Mouse (Mus musculus) cerebellum, adult 2 months (tissue): Measurements from ENCODE around the gene Grifin. TPM values are rescaled to one million over a fixed set of nuclear protein-coding genes. Genes with fewer than 3 reads are reported as not detected.

Source experiments
- DNase-seq, 2 experiments: peaks; one replicate each; pipeline ENCODE4 v3.0.0; 2021
- H3K27ac ChIP-seq: fragments of 200-500 bp; 2 replicates; pipeline ENCODE4 v1.5.1; 2012; ENCODE audit warnings: low read length, control low read depth, inconsistent platforms; ENCODE audit not compliant: insufficient read depth
- H3K27me3 ChIP-seq: fragments of 200-500 bp; 2 replicates; pipeline ENCODE4 v1.6.1; 2012; ENCODE audit warnings: inconsistent platforms, mild to moderate bottlenecking, low read length, moderate library complexity; ENCODE audit not compliant: control insufficient read depth, insufficient read depth
- H3K4me1 ChIP-seq: fragments of 200-500 bp; 2 replicates; pipeline ENCODE4 v1.6.1; 2011; ENCODE audit warnings: low read length; ENCODE audit not compliant: control insufficient read depth, insufficient read depth
- H3K4me3 ChIP-seq: fragments of 200-500 bp; replicated peaks from 2 replicates; pipeline ENCODE3; 2011; ENCODE audit warnings: mild to moderate bottlenecking, low read depth, low read length, control low read depth; ENCODE audit not compliant: insufficient read depth
- CTCF ChIP-seq: fragments of 200-500 bp; IDR thresholded peaks from 2 replicates; pipeline ENCODE4 v1.5.1; 2011; ENCODE audit warnings: low read depth, mild to moderate bottlenecking, control low read depth, low read length, moderate library complexity, borderline replicate concordance; ENCODE audit not compliant: insufficient read depth
- POLR2A ChIP-seq: fragments of 200-500 bp; IDR thresholded peaks from 2 replicates; pipeline ENCODE4 v1.6.1; 2011; ENCODE audit warnings: low read length, control low read depth, borderline replicate concordance; ENCODE audit not compliant: insufficient read depth
- WGBS: fragments of 180-500 bp; shearing (Covaris S2); methylation state at CpG from one replicate; pipeline ENCODE4 v1.1.7; 2018; 5-methylcytosine and 5-hydroxymethylcytosine counted together
- polyA plus RNA-seq: library from polyadenylated mRNA; depleted of rRNA; stranded (reverse); fragments of >200 nt; gene quantifications from 2 replicates; pipeline ENCODE4 v1.2.3, GENCODE M21; 2012

The Grifin gene
- polyA plus RNA-seq, 1 experiment, result 0.82 TPM

DNA sequence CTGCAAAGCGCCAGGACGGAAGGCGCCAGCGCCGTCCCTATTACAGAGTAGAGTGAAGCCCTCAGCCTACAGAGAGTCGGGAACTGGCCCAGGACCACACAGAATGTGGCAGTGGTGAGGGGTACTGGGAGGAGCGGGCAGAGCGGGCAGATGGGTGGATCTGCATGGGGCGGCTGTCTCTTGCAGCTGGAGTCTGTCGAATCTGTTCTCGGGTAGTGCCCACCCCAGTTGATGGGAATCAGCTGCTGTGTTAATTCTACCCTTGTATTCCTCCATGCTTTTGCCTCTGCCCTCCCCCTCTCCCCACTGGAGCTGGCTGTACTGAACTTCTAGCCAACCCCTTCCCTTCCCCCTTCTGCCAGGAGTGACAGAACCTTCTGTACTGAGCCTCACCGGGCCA is 36.8 kb upstream of the Grifin start:
- H3K4me3 ChIP-seq, result no peak overlapping the region
- no peaks in the 10 kb centered on the region for H3K4me1 ChIP-seq
- TF ChIP-seq CTCF (no peak), POLR2A (no peak)
- no peak for DNase-seq
- H3K27me3 ChIP-seq, result no peaks in the 10 kb centered on the region; the same call in 1 of the 2 replicates
- H3K27ac ChIP-seq, result no peak overlapping the region
- WGBS, result 10% methylated on average over 12 of the region's 12 CpGs

DNA sequence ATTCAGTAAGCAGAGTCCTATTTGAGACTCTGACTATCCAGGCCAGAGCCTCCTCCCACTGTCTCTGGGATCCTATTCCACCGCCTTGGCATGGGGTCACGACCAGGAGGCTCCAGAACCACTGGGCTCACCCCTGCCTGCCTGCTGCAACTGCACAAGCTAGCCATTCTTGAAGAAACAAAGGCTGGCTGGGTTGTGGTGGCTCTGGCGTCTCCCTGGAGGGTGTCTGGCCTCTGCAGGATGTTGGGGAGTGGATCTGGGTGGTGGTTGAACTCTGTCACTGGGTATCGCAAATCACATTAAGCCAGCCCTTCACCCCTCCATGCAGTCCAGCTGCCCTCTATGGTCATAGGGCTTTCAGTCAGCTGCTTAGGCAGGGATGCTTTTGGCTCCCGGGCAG is 35.1 kb upstream of the Grifin start:
- Histone ChIP-seq H3K4me3 (no peak overlapping the region), H3K27ac (no peak overlapping the region), H3K27me3 (no peaks in the 10 kb centered on the region), H3K4me1 (no peaks in the 10 kb centered on the region; the same call in 1 of the 2 replicates)
- DNase-seq, result no peak
- WGBS, result 74% methylated on average over 5 of the region's 5 CpGs
- TF ChIP-seq POLR2A, result no peak
- TF ChIP-seq CTCF, result no peak

GRCm38 (mm10) chr5:140597787-140598186 is 32.9 kb upstream of the Grifin start:
- H3K4me3 ChIP-seq, result no peak overlapping the region
- WGBS, result 87% methylated on average over 4 of the region's 4 CpGs
- H3K27ac ChIP-seq, result no peak overlapping the region
- DNase-seq, result no peak
- H3K4me1 ChIP-seq, result no peaks in the 10 kb centered on the region; the same call in 1 of the 2 replicates
- TF ChIP-seq CTCF (no peak), POLR2A (no peak)
- no peaks in the 10 kb centered on the region for H3K27me3 ChIP-seq

- Histone ChIP-seq H3K27me3 (no peaks in the 10 kb centered on the region), H3K4me1 (no peaks in the 10 kb centered on the region; the same call in 1 of the 2 replicates), H3K27ac (no peak overlapping the region), H3K4me3 (no peak overlapping the region)
- DNase-seq, result no peak
- no peak for TF ChIP-seq CTCF
- TF ChIP-seq POLR2A, result no peak
- WGBS, result 71% methylated on average over 18 of the region's 18 CpGs
These were observed 32.2 kb upstream of the Grifin start for GRCm38 (mm10) chr5:140596927-140597588.

DNA sequence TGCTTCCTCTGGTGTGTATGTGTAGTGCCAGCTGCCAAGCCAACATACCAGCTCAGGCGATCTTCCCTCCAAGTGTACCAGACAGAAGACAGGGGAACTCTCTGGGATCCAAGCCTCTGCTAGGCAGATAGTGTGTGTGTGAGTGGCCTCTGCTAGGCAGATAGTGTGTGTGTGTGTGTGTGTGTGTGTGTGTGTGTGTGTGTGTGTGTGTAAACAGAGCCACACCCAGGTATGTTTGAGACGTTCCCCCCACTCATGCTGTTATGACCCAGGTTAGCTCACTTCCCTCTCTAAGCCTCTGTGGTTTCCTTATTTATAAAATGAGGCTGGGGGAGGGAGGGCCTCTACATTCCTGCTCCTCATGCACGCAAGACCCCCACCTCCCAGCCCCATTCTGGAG is 31.6 kb upstream of the Grifin start:
- H3K27ac ChIP-seq, result no peak overlapping the region

DNA sequence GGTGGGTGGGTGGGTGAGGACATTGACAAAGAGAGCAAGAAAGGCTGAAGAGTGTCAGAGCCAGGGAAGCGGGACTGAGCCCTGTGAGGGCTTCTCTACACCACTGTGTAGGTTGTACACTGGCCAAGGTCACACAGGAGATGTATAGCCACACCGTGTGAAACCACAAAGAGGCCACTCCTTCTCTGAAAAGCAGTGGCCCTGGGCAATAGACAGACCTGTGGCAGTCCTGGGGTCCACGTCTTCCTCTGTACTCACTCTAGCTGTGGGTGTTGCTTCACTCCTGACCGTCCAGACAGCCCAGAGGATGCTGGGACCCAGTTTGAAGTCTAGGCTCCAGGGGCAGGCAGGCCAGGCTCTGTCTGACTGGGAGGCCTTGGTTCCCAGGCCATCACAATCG is 30.0 kb upstream of the Grifin start:
- no peaks in the 10 kb centered on the region; the same call in 1 of the 2 replicates for H3K4me1 ChIP-seq
- TF ChIP-seq CTCF (no peak), POLR2A (no peak)

More for the DNA sequence above, 31.6 kb upstream of the Grifin start:
- Histone ChIP-seq H3K27me3 (no peaks in the 10 kb centered on the region), H3K4me1 (no peaks in the 10 kb centered on the region; the same call in 1 of the 2 replicates), H3K4me3 (no peak overlapping the region)
- 66% methylated on average over 3 of the region's 3 CpGs for WGBS
- no peak for TF ChIP-seq CTCF
- no peak for TF ChIP-seq POLR2A
- no peak for DNase-seq

GRCm38 (mm10) chr5:140589082-140589774 is 24.4 kb upstream of the Grifin start:
- no peak overlapping the region for H3K27ac ChIP-seq
- H3K27me3 ChIP-seq, result no peaks in the 10 kb centered on the region
- no peak overlapping the region for H3K4me3 ChIP-seq
- no peaks in the 10 kb centered on the region for H3K4me1 ChIP-seq
- 92% methylated on average over 16 of the region's 16 CpGs for WGBS
- no peak for TF ChIP-seq POLR2A
- no peak for TF ChIP-seq CTCF
- DNase-seq, result no peak

More for the DNA sequence above, 30.0 kb upstream of the Grifin start:
- Histone ChIP-seq H3K27me3 (no peaks in the 10 kb centered on the region), H3K4me3 (no peak overlapping the region), H3K27ac (no peak overlapping the region)
- WGBS, result 71% methylated on average over 5 of the region's 5 CpGs
- DNase-seq, result no peak
